Mouse (Mus musculus) midbrain, embryonic 14.5 days (tissue): ENCODE results near the gene Ryr3. TPM values are rescaled to one million over a fixed set of nuclear protein-coding genes. Genes with fewer than 3 reads are reported as not detected.

Experiments
- ATAC-seq: fragments of 200-750 bp; cut with Nextera tagmentation; 2 replicates; pipeline ENCODE4 v1.8.0; 2017; ENCODE audit warnings: moderate number of reproducible peaks, moderate library complexity; ENCODE audit not compliant: low FRiP score, low TSS enrichment
- DNase-seq: peaks from one replicate; pipeline ENCODE4 v3.0.0-alpha.2; 2015
- H3K27ac ChIP-seq: fragments of 300-500 bp; sonication (generic); replicated peaks from 2 replicates; pipeline ENCODE4 v1.5.1; 2014; ENCODE audit warnings: mild to moderate bottlenecking, low read depth, low read length, moderate library complexity
- H3K27me3 ChIP-seq: fragments of 300-500 bp; sonication (generic); 2 replicates; pipeline ENCODE4 v1.6.1; 2014; ENCODE audit warnings: low read length, control low read depth, mixed read lengths; ENCODE audit not compliant: control insufficient read depth, insufficient read depth
- H3K36me3 ChIP-seq: fragments of 300-500 bp; sonication (generic); 2 replicates; pipeline ENCODE4 v1.6.1; 2014; ENCODE audit warnings: low read length, control low read depth; ENCODE audit not compliant: control insufficient read depth, insufficient read depth
- H3K4me1 ChIP-seq: fragments of 300-500 bp; sonication (generic); 2 replicates; pipeline ENCODE4 v1.6.1; 2014; ENCODE audit warnings: mild to moderate bottlenecking, antibody characterized with exemption, low read length, control low read depth; ENCODE audit not compliant: control insufficient read depth, insufficient read depth
- H3K4me2 ChIP-seq: fragments of 300-500 bp; sonication (generic); 2 replicates; pipeline ENCODE4 v1.6.1; 2014; ENCODE audit warnings: mild to moderate bottlenecking, low read length, moderate library complexity
- H3K4me3 ChIP-seq: fragments of 300-500 bp; sonication (generic); replicated peaks from 2 replicates; pipeline ENCODE4 v1.5.1; 2014; ENCODE audit warnings: low read depth, low read length
- H3K9ac ChIP-seq: fragments of 300-500 bp; sonication (generic); replicated peaks from 2 replicates; pipeline ENCODE4 v1.6.1; 2014; ENCODE audit warnings: mild to moderate bottlenecking, low read length, moderate library complexity
- H3K9me3 ChIP-seq: fragments of 300-500 bp; sonication (generic); 2 replicates; pipeline ENCODE4 v1.6.1; 2016; ENCODE audit warnings: low read length, control low read depth, mixed read lengths; ENCODE audit not compliant: control insufficient read depth
- WGBS: fragments of 180-500 bp; shearing (Covaris S2); extraction: QIAGEN DNeasy Blood & Tissue Kit; methylation state at CpG from one replicate; pipeline ENCODE4 v1.1.7; 2014; 5-methylcytosine and 5-hydroxymethylcytosine counted together
- polyA plus RNA-seq: library from polyadenylated mRNA; unstranded; fragments of >200 nt; fragmentation: Nextera tagmentation; extraction: Ambion mirVana; gene quantifications from 2 replicates; pipeline ENCODE4 v1.2.1, GENCODE M21; 2014

The Ryr3 gene
- polyA plus RNA-seq, 1 experiment from 2014 or later: 4.3 TPM

DNA sequence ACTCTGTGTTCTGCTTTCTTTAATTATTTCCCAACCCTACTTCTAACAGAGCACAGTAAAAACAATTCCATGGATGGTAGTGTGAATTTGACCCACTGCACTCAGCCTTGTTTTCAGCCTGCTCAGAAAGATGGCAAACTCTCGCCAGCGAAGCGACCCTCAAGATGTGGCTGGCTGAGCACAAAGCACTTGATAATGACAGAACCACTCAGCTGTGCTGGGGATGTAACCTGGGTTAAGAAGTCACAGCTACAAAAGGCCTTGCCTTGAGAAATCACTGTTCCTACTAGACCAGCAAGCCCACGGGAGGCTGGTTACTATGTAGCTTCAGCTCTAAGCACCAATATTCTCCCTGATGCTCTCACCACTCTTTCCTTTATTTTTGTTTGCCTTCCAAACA lies 140.5 kb downstream of the Ryr3 start:
- H3K4me2 ChIP-seq: no peak overlapping the region
- H3K36me3 ChIP-seq: no peaks in the 10 kb centered on the region
- DNase-seq (no peak), ATAC-seq (no peak)
- H3K9me3 ChIP-seq: no peaks in the 10 kb centered on the region
- no peaks in the 10 kb centered on the region for H3K4me1 ChIP-seq
- no peaks in the 10 kb centered on the region for H3K27me3 ChIP-seq
- WGBS: 73% methylated on average over 4 of the region's 4 CpGs
- no peak overlapping the region for H3K4me3 ChIP-seq
- H3K9ac ChIP-seq: no peak overlapping the region
- H3K27ac ChIP-seq: no peak overlapping the region

DNA sequence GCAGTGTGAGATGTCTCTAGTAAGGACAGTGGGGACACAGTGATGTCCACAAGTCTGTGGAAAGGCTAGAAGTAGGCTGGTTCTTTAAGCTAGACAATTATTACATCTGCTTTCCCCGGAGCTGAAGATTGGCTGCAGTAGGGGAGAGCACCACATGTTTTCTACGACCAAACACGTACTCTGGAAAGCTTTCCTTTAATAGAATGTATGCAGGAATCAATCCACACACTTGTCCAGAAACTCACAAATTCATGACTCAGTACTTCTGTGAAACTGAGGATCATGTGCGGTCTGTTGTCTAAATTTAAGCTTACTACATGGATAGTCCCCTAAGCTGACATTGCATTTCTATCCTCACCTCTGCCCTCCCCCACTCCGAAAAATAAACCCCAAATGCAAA lies 157.5 kb downstream of the Ryr3 start:
- Histone ChIP-seq H3K27ac (no peak overlapping the region), H3K4me3 (no peak overlapping the region), H3K9me3 (no peaks in the 10 kb centered on the region), H3K9ac (no peak overlapping the region), H3K4me1 (no peaks in the 10 kb centered on the region), H3K4me2 (no peak overlapping the region), H3K27me3 (no peaks in the 10 kb centered on the region), H3K36me3 (no peaks in the 10 kb centered on the region)
- DNase-seq: no peak
- no peak for ATAC-seq
- 85% methylated on average over 5 of the region's 5 CpGs for WGBS

DNA sequence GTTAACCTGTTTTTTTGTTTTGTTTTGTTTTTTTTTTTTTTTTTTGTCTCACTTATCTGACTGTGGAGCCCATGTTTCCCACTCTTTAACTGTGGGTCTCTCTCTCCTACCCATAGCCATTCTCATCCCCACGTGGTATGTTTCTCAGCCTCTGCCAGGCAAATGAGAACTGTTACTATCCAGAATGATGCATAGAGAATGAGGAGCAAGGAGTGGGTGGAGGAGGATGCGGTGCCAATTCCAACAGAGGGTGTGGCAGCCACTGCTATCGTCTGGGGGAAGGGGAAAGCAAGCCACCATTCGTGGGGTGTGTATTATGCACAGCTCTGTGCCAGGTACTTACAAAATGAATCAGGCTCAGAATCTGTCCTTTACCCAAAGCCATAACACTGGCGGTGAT lies 158.0 kb downstream of the Ryr3 start:
- no peaks in the 10 kb centered on the region for H3K4me1 ChIP-seq
- H3K9ac ChIP-seq: no peak overlapping the region
- H3K27me3 ChIP-seq: no peaks in the 10 kb centered on the region
- H3K9me3 ChIP-seq: no peaks in the 10 kb centered on the region
- DNase-seq: no peak
- H3K4me2 ChIP-seq: no peak overlapping the region
- ATAC-seq: no peak
- no peak overlapping the region for H3K27ac ChIP-seq
- no peaks in the 10 kb centered on the region for H3K36me3 ChIP-seq
- WGBS: 80% methylated on average over 5 of the region's 5 CpGs
- no peak overlapping the region for H3K4me3 ChIP-seq

DNA sequence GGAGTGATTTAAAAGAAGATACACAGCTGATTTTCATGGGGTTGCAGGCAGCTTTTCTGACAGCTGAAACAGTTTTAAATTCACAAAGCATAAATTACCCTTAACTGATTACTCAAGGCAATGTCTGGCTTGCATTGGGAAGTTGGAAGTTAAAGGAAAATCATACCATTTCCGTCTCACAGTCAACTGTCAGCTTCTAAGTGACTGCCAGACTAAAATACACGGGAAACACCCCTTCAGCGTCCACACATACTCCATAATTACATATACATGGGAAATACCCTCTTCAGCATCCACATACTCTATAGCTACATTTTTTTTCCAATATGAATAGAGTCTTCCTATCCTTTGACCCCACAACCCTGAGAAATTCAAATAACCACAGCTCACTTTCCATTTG lies 158.8 kb downstream of the Ryr3 start:
- Histone ChIP-seq H3K36me3 (no peaks in the 10 kb centered on the region), H3K27ac (no peak overlapping the region), H3K9me3 (no peaks in the 10 kb centered on the region), H3K9ac (no peak overlapping the region), H3K4me1 (no peaks in the 10 kb centered on the region), H3K27me3 (no peaks in the 10 kb centered on the region), H3K4me3 (no peak overlapping the region), H3K4me2 (no peak overlapping the region)
- WGBS: 83% methylated on average over 3 of the region's 3 CpGs
- DNase-seq (no peak), ATAC-seq (no peak)

- H3K27ac ChIP-seq: no peak overlapping the region
- H3K9me3 ChIP-seq: no peaks in the 10 kb centered on the region
- H3K4me2 ChIP-seq: no peak overlapping the region
- no peak overlapping the region for H3K4me3 ChIP-seq
- H3K4me1 ChIP-seq: no peaks in the 10 kb centered on the region
- 90% methylated on average over 2 of the region's 2 CpGs for WGBS
- no peak overlapping the region for H3K9ac ChIP-seq
- ATAC-seq (no peak), DNase-seq (no peak)
- H3K36me3 ChIP-seq: no peaks in the 10 kb centered on the region
- H3K27me3 ChIP-seq: no peaks in the 10 kb centered on the region
These were observed 161.3 kb downstream of the Ryr3 start for GRCm38 (mm10) chr2:113055591-113055990.

DNA sequence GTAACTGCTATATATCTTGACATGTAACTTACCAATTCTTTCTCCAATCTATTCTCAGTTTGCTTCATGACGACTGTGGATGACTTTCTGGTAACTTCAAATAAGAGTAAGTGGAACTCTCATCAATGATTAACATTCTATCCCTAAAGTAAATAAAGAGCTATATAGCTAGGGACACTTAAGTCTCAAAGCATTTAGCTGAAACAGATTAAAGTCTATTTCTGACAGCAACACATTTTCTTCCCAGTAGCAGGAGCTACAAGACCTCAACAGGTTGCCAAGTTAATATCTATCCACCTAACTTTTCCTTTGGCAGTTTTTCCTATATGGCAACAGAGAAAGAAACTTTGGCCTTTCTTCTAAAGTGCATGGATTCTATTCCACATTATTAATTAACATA lies 167.1 kb downstream of the Ryr3 start:
- H3K4me1 ChIP-seq: no peaks in the 10 kb centered on the region
- no peaks in the 10 kb centered on the region for H3K27me3 ChIP-seq
- no peak overlapping the region for H3K4me2 ChIP-seq

GRCm38 (mm10) chr2:113036550-113036949 lies 180.3 kb downstream of the Ryr3 start:
- H3K9me3 ChIP-seq: no peaks in the 10 kb centered on the region
- no peaks in the 10 kb centered on the region for H3K27me3 ChIP-seq
- no peak for DNase-seq
- no peak overlapping the region for H3K27ac ChIP-seq
- ATAC-seq: no peak
- H3K4me3 ChIP-seq: no peak overlapping the region
- 95% methylated on average over 2 of the region's 2 CpGs for WGBS
- no peak overlapping the region for H3K4me2 ChIP-seq
- H3K36me3 ChIP-seq: no peaks in the 10 kb centered on the region
- H3K9ac ChIP-seq: no peak overlapping the region
- no peaks in the 10 kb centered on the region for H3K4me1 ChIP-seq

More for the DNA sequence above, 167.1 kb downstream of the Ryr3 start:
- Histone ChIP-seq H3K4me3 (no peak overlapping the region), H3K36me3 (no peaks in the 10 kb centered on the region), H3K9ac (no peak overlapping the region), H3K27ac (no peak overlapping the region), H3K9me3 (no peaks in the 10 kb centered on the region)
- DNase-seq (no peak), ATAC-seq (no peak)
- 72% methylated on average over 1 of the region's 1 CpGs for WGBS

GRCm38 (mm10) chr2:113030689-113031088 lies 186.2 kb downstream of the Ryr3 start:
- ATAC-seq (peak; percentile 57), DNase-seq (no peak)
- 90% methylated on average over 5 of the region's 5 CpGs for WGBS
- H3K4me3 ChIP-seq: no peak overlapping the region
- no peak overlapping the region for H3K4me2 ChIP-seq
- no peaks in the 10 kb centered on the region for H3K27me3 ChIP-seq
- H3K9me3 ChIP-seq: no peaks in the 10 kb centered on the region
- no peaks in the 10 kb centered on the region for H3K4me1 ChIP-seq
- H3K9ac ChIP-seq: no peak overlapping the region
- no peak overlapping the region for H3K27ac ChIP-seq
- H3K36me3 ChIP-seq: no peaks in the 10 kb centered on the region

- DNase-seq (no peak), ATAC-seq (no peak)
- H3K4me3 ChIP-seq: no peak overlapping the region
- H3K4me2 ChIP-seq: no peak overlapping the region
- no peaks in the 10 kb centered on the region for H3K4me1 ChIP-seq
- no peaks in the 10 kb centered on the region for H3K9me3 ChIP-seq
- no peak overlapping the region for H3K27ac ChIP-seq
- H3K36me3 ChIP-seq: no peaks in the 10 kb centered on the region
- H3K9ac ChIP-seq: no peak overlapping the region
- H3K27me3 ChIP-seq: no peaks in the 10 kb centered on the region
- WGBS: 75% methylated on average over 7 of the region's 7 CpGs
These were observed 197.0 kb downstream of the Ryr3 start for GRCm38 (mm10) chr2:113019896-113020295.
